ENCODE assay signal across 2 mouse cellular contexts in the genomic region with DNA sequence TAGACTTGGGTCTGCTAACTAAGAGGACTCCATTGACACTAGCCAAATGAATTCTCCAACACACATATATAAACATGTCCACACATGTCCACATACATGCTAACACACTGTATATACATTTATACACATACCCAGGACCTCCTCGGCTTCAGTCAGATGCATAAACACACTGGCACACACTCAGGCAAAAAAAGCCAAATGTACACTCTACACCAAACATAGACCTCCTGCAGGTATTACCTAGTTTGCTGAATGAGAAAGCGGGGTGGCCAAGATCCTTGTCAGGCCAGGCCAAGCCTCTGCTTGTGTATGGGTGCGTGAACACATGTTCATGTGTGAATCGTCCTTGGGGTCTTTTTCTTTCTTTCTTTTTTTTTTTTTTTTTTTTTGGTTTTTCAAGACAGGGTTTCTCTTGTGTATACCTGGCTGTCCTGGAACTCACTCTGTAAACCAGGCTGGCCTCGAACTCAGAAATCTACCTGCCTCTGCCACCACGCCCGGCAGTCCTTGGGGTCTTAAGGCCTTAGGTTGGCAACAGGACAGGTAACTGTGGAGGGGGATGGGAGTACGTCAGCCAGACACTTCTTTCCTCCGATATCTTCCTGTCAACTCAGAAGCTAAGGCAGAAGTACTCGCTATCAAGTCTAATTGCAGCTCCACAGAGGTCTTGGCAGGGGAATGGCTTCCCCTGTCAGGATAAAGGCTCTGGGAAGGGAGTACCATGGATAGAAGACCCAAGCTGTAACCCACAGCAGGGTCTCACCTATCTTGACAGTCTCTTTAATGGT.
TF ChIP-seq lines count a peak whose summit lies in the region.

No protein-coding gene starts in this region.

TF ChIP-seq in CH12.LX, 34 proteins besides CTCF, POLR2A, EP300 and RAD21:
- TF ChIP-seq POLR2AphosphoS2 (IDR thresholded peaks at IDR 0.05; ENCODE audit: low read depth, low read length) (peak; percentile 68; the same call in 1 of the 2 replicates), MYC (IDR thresholded peaks at IDR 0.05; ENCODE audit: low read depth, low read length) (no peak)

TF ChIP-seq in ES-E14, 5 proteins besides CTCF, POLR2A, EP300 and RAD21:
- TF ChIP-seq CHD2 (IDR thresholded peaks at IDR 0.05; ENCODE audit: low read depth, low read length) (no peak), ZNF384 (IDR thresholded peaks at IDR 0.05; ENCODE audit: low read depth, low read length) (no peak), HCFC1 (IDR thresholded peaks at IDR 0.05; ENCODE audit: borderline replicate concordance, insufficient read depth, low read length) (no peak), MAFK (IDR thresholded peaks at IDR 0.05; ENCODE audit: insufficient read depth, low read depth, low read length) (no peak), ZC3H11A (IDR thresholded peaks at IDR 0.05; ENCODE audit: borderline replicate concordance, low read depth, low read length) (no peak)
TF ChIP-seq in ES-E14: peak in this region for 0.
